Mouse (Mus musculus) liver, embryonic 18 days (tissue): Measurements from ENCODE around the gene Susd3. TPM values are rescaled to one million over a fixed set of nuclear protein-coding genes. Genes with fewer than 3 reads are reported as not detected.

Experiments used
- polyA plus RNA-seq: library from polyadenylated mRNA; depleted of rRNA; stranded (reverse); fragments of >200 nt; gene quantifications from 2 replicates; pipeline ENCODE4 v1.2.3, GENCODE M21; 2012; rRNA removed

Gene Susd3
- polyA plus RNA-seq: 2.6 and 2.8 TPM in 2 replicates

GRCm38 (mm10) chr13:49248467-49248862, at the start of gene Susd3:
Gene Susd3, minus strand, starts transcription at chr13:49248706.

GRCm38 (mm10) chr13:49215504-49216219, 32.8 kb downstream of the Susd3 start, which contains the start of gene Card19:
Gene Card19, minus strand, starts transcription at chr13:49216037.

GRCm38 (mm10) chr13:49187288-49188218, 61.0 kb downstream of the Susd3 start, which contains the start of gene Ninj1:
Gene Ninj1, plus strand, starts transcription at chr13:49187485.

Other genes with a start within 250 kb of the Susd3 start
- 0.22 and 0.30 TPM in 2 replicates for gene Wnk2, start 100.7 kb downstream of the Susd3 start, polyA plus RNA-seq
- gene Ninj1, start 61.2 kb downstream of the Susd3 start, polyA plus RNA-seq: 84.2 and 87.1 TPM in 2 replicates
- 18.8 and 20.4 TPM in 2 replicates for gene Card19, start 32.7 kb downstream of the Susd3 start, polyA plus RNA-seq
- 1.7 and 2.0 TPM in 2 replicates for gene Fgd3, start 71.6 kb upstream of the Susd3 start, polyA plus RNA-seq
- gene Bicd2, start 92.9 kb upstream of the Susd3 start, polyA plus RNA-seq: 5.8 and 6.3 TPM in 2 replicates
- gene Ippk, start 172.5 kb upstream of the Susd3 start, polyA plus RNA-seq: 3.6 and 3.7 TPM in 2 replicates
- gene Tes3-ps, start 244.6 kb upstream of the Susd3 start, polyA plus RNA-seq: 0.06 and 0.07 TPM in 2 replicates